Mouse (Mus musculus): ENCODE data around the gene Strbp. TPM values are rescaled to one million over a fixed set of nuclear protein-coding genes. Genes with fewer than 3 reads are reported as not detected.

The Strbp gene
- polyA plus RNA-seq, 1 experiment from 2014 or later: 16.8 TPM

GRCm38 (mm10) chr2:37549346-37550012 lies 154.2 kb downstream of the Strbp start:
- Histone ChIP-seq H3K4me3 (ENCODE audit: low read depth, low read length) (no peak overlapping the region), H3K4me2 (replicated peaks; ENCODE audit: low read depth, low read length) (no peak overlapping the region), H3K9ac (replicated peaks; ENCODE audit: low read depth) (no peak overlapping the region), H3K36me3 (ENCODE audit: insufficient read depth, low read length) (peaks cover 15% of the 10 kb centered on the region; the same call in 1 of the 2 replicates), H3K4me1 (ENCODE audit: insufficient read depth, low read depth, low read length) (no peaks in the 10 kb centered on the region), H3K27ac (ENCODE audit: low read length) (no peak overlapping the region), H3K9me3 (ENCODE audit: low read length) (peaks cover 2% of the 10 kb centered on the region; the same call in 1 of the 2 replicates), H3K27me3 (replicated peaks; ENCODE audit: insufficient read depth, low read length) (no peaks in the 10 kb centered on the region)
- WGBS: 85% methylated on average over 1 of the region's 1 CpGs
- no peak for TF ChIP-seq EP300 (IDR thresholded peaks at IDR 0.05)
- TF ChIP-seq CTCF (IDR thresholded peaks at IDR 0.05): no peak
- DNase-seq (ENCODE audit: low spot score) (no peak), ATAC-seq (no peak)

- ATAC-seq: no peak
- no peak for DNase-seq (ENCODE audit: low spot score)
Measured at GRCm38 (mm10) chr2:37531639-37532038, 172.0 kb downstream of the Strbp start.

GRCm38 (mm10) chr2:37530766-37531165 lies 172.9 kb downstream of the Strbp start:
- Histone ChIP-seq H3K27me3 (replicated peaks; ENCODE audit: insufficient read depth, low read length) (no peaks in the 10 kb centered on the region), H3K9me3 (ENCODE audit: low read length) (no peaks in the 10 kb centered on the region), H3K36me3 (ENCODE audit: insufficient read depth, low read length) (peaks cover 17% of the 10 kb centered on the region; the same call in 1 of the 2 replicates), H3K4me3 (ENCODE audit: low read depth, low read length) (no peak overlapping the region), H3K9ac (replicated peaks; ENCODE audit: low read depth) (no peak overlapping the region), H3K4me1 (ENCODE audit: insufficient read depth, low read depth, low read length) (no peaks in the 10 kb centered on the region), H3K4me2 (replicated peaks; ENCODE audit: low read depth, low read length) (no peak overlapping the region), H3K27ac (ENCODE audit: low read length) (no peak overlapping the region)
- DNase-seq (ENCODE audit: low spot score) (no peak), ATAC-seq (no peak)
- WGBS: 65% methylated on average over 1 of the region's 1 CpGs
- TF ChIP-seq EP300 (IDR thresholded peaks at IDR 0.05) (no peak), CTCF (IDR thresholded peaks at IDR 0.05) (no peak)

More at GRCm38 (mm10) chr2:37531639-37532038, 172.0 kb downstream of the Strbp start:
- no peak overlapping the region for H3K27ac ChIP-seq (ENCODE audit: low read length)
- H3K4me2 ChIP-seq (replicated peaks; ENCODE audit: low read depth, low read length): no peak overlapping the region
- no peaks in the 10 kb centered on the region for H3K4me1 ChIP-seq (ENCODE audit: insufficient read depth, low read depth, low read length)
- TF ChIP-seq CTCF (IDR thresholded peaks at IDR 0.05) (no peak), EP300 (IDR thresholded peaks at IDR 0.05) (no peak)
- no peaks in the 10 kb centered on the region for H3K27me3 ChIP-seq (replicated peaks; ENCODE audit: insufficient read depth, low read length)
- H3K9me3 ChIP-seq (ENCODE audit: low read length): no peaks in the 10 kb centered on the region
- H3K36me3 ChIP-seq (ENCODE audit: insufficient read depth, low read length): peaks cover 17% of the 10 kb centered on the region; the same call in 1 of the 2 replicates
- no peak overlapping the region for H3K4me3 ChIP-seq (ENCODE audit: low read depth, low read length)
- no peak overlapping the region for H3K9ac ChIP-seq (replicated peaks; ENCODE audit: low read depth)
- 71% methylated on average over 3 of the region's 3 CpGs for WGBS

DNA sequence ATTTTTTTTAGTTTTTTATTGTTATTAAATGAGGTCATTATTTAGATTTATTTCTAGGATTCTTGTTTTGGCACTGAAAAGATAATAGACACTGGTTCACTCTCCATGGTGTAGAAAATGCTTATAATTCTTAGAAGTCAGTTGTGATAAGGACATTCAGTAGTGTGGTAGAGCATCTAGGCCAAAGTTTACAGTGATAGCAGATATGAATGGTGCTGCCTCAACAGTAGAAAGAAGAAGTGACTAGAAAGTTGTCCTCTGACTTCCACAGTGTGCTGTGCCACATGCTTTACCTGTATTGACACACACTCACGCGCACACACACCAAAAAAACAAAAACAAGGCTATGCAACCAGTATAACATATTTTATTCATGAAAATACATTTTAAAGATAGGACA lies 174.3 kb downstream of the Strbp start:
- H3K27ac ChIP-seq (ENCODE audit: low read length): no peak overlapping the region
- ATAC-seq: no peak
- no peak for DNase-seq (ENCODE audit: low spot score)
- 94% methylated on average over 2 of the region's 2 CpGs for WGBS
- H3K4me1 ChIP-seq (ENCODE audit: insufficient read depth, low read depth, low read length): no peaks in the 10 kb centered on the region
- no peak overlapping the region for H3K4me3 ChIP-seq (ENCODE audit: low read depth, low read length)
- H3K9me3 ChIP-seq (ENCODE audit: low read length): no peaks in the 10 kb centered on the region
- H3K27me3 ChIP-seq (replicated peaks; ENCODE audit: insufficient read depth, low read length): no peaks in the 10 kb centered on the region
- no peak overlapping the region for H3K4me2 ChIP-seq (replicated peaks; ENCODE audit: low read depth, low read length)
- H3K9ac ChIP-seq (replicated peaks; ENCODE audit: low read depth): no peak overlapping the region
- H3K36me3 ChIP-seq (ENCODE audit: insufficient read depth, low read length): 0 out of 2 replicates have a peak, but pooled peaks cover 5% of the 10 kb centered on the region
- TF ChIP-seq EP300 (IDR thresholded peaks at IDR 0.05) (no peak), CTCF (IDR thresholded peaks at IDR 0.05) (no peak)

DNA sequence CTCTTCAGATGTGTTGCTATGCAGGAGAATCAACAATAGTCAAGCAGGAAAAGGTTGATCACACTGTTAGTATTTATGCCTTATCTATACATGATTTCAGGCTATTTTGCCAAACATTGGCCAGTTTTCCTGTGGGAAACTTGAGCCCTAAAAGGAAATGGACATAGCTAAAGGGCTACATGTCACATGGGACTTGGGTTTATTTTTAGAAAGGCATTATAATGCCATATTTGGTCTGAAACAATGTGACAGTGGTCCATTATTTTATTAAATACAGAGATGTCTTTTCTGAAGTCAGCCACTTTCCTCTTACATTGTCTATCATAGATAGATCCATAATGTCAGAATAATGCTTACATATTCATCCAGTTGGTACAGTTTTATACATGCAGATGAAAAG lies 176.1 kb downstream of the Strbp start:
- DNase-seq (ENCODE audit: low spot score) (no peak), ATAC-seq (no peak)
- H3K27me3 ChIP-seq (replicated peaks; ENCODE audit: insufficient read depth, low read length): no peaks in the 10 kb centered on the region
- H3K4me3 ChIP-seq (ENCODE audit: low read depth, low read length): no peak overlapping the region
- TF ChIP-seq CTCF (IDR thresholded peaks at IDR 0.05): no peak
- TF ChIP-seq EP300 (IDR thresholded peaks at IDR 0.05): no peak
- H3K9ac ChIP-seq (replicated peaks; ENCODE audit: low read depth): no peak overlapping the region
- H3K36me3 ChIP-seq (ENCODE audit: insufficient read depth, low read length): no peaks in the 10 kb centered on the region
- no peak overlapping the region for H3K4me2 ChIP-seq (replicated peaks; ENCODE audit: low read depth, low read length)
- no peaks in the 10 kb centered on the region for H3K4me1 ChIP-seq (ENCODE audit: insufficient read depth, low read depth, low read length)
- H3K9me3 ChIP-seq (ENCODE audit: low read length): no peaks in the 10 kb centered on the region
- no peak overlapping the region for H3K27ac ChIP-seq (ENCODE audit: low read length)

DNA sequence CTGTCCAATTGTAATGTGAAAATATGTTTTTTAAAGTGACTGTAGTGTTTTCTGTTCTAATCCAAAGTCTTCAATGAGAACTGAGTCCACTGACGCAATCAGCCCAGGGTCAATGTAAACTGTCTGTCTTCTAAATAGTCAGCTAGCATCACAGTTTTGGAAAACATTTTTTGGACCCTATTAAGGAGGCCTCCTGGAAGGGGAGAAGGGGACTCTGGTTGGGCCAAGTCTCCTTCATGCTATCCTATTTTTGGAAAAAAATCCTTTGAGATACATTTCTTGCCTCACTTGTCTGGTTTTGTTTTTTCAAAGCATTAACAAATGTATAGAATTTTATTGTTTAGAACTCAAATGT lies 184.4 kb downstream of the Strbp start:
- DNase-seq (ENCODE audit: low spot score) (peak; percentile 32), ATAC-seq (peak; percentile 58)
- Histone ChIP-seq H3K9ac (replicated peaks; ENCODE audit: low read depth) (no peak overlapping the region), H3K4me2 (replicated peaks; ENCODE audit: low read depth, low read length) (no peak overlapping the region), H3K4me3 (ENCODE audit: low read depth, low read length) (no peak overlapping the region), H3K27me3 (replicated peaks; ENCODE audit: insufficient read depth, low read length) (no peaks in the 10 kb centered on the region), H3K4me1 (ENCODE audit: insufficient read depth, low read depth, low read length) (no peaks in the 10 kb centered on the region), H3K27ac (ENCODE audit: low read length) (no peak overlapping the region), H3K36me3 (ENCODE audit: insufficient read depth, low read length) (no peaks in the 10 kb centered on the region; the same call in 1 of the 2 replicates), H3K9me3 (ENCODE audit: low read length) (no peaks in the 10 kb centered on the region)
- WGBS: 69% methylated on average over 1 of the region's 1 CpGs
- TF ChIP-seq CTCF (IDR thresholded peaks at IDR 0.05): no peak
- TF ChIP-seq EP300 (IDR thresholded peaks at IDR 0.05): no peak
